Mouse (Mus musculus): ENCODE measurements around the gene Prox1.

GRCm38 (mm10) chr1:190185284-190185683 is 14.8 kb upstream of the Prox1 start:
- TF ChIP-seq POLR2A (IDR thresholded peaks at IDR 0.05; ENCODE audit: borderline replicate concordance, extremely low read depth, low read depth, low read length) (no peak), CTCF (IDR thresholded peaks at IDR 0.05; ENCODE audit: insufficient read depth, low read length) (no peak)

Measured in lung, adult 2 months (tissue).